Mouse (Mus musculus) urinary bladder, postnatal 25 days (tissue): ENCODE measurements at regions not wholly inside any gene's neighbourhood (a gene's known extent, or its start where the extent isn't known, plus 50 kb on each side); places are given as distances from the start of the nearest gene placed in this dataset.

Source experiments
- DNase-seq: peaks from one replicate; pipeline ENCODE4 v3.0.0; 2022; ENCODE audit warnings: low spot score

GRCm38 (mm10) chr13:72803374-72803773, 174.8 kb downstream of the Irx2 start:
- no peak for DNase-seq

- no peak for DNase-seq
These were observed 180.6 kb downstream of the Irx2 start for GRCm38 (mm10) chr13:72809226-72809625.

GRCm38 (mm10) chr13:72810626-72811025, 182.0 kb downstream of the Irx2 start:
- DNase-seq: no peak

GRCm38 (mm10) chr13:72814616-72815015, 186.0 kb downstream of the Irx2 start:
- no peak for DNase-seq

GRCm38 (mm10) chr13:72815236-72815932, 186.8 kb downstream of the Irx2 start:
- DNase-seq: no peak

GRCm38 (mm10) chr13:72815933-72816553, 187.4 kb downstream of the Irx2 start:
- no peak for DNase-seq

- no peak for DNase-seq
These were observed 188.2 kb downstream of the Irx2 start for GRCm38 (mm10) chr13:72816856-72817255.

GRCm38 (mm10) chr13:72817521-72817920, 188.9 kb downstream of the Irx2 start:
- DNase-seq: no peak

- no peak for DNase-seq
These were observed 189.3 kb downstream of the Irx2 start for GRCm38 (mm10) chr13:72817930-72818329.

GRCm38 (mm10) chr13:72826613-72827012, 198.0 kb downstream of the Irx2 start:
- DNase-seq: no peak

GRCm38 (mm10) chr13:72829331-72829730, 200.7 kb downstream of the Irx2 start:
- DNase-seq: no peak

GRCm38 (mm10) chr13:72833326-72833725, 204.7 kb downstream of the Irx2 start:
- DNase-seq: no peak

GRCm38 (mm10) chr13:72837016-72837415, 208.4 kb downstream of the Irx2 start:
- DNase-seq: no peak

GRCm38 (mm10) chr13:72848097-72848496, 219.5 kb downstream of the Irx2 start:
- no peak for DNase-seq

- no peak for DNase-seq
These were observed 221.2 kb downstream of the Irx2 start for GRCm38 (mm10) chr13:72849841-72850240.

GRCm38 (mm10) chr13:72852896-72853295, 224.3 kb downstream of the Irx2 start:
- no peak for DNase-seq

GRCm38 (mm10) chr13:72875921-72876320, 247.3 kb downstream of the Irx2 start:
- no peak for DNase-seq

GRCm38 (mm10) chr13:72894982-72895381, 266.4 kb downstream of the Irx2 start:
- DNase-seq: no peak

GRCm38 (mm10) chr13:72902576-72902975, 274.0 kb downstream of the Irx2 start:
- no peak for DNase-seq

GRCm38 (mm10) chr13:72918895-72919294, 290.3 kb downstream of the Irx2 start:
- DNase-seq: no peak

GRCm38 (mm10) chr13:72920368-72920767, 291.7 kb downstream of the Irx2 start:
- DNase-seq: no peak

GRCm38 (mm10) chr13:72924560-72925135, 296.0 kb downstream of the Irx2 start:
- no peak for DNase-seq

GRCm38 (mm10) chr13:72937246-72937645, 308.6 kb downstream of the Irx2 start:
- DNase-seq: no peak
